Mouse (Mus musculus) C2C12 (cell line): Measurements from ENCODE around the gene Bag2. TPM values are rescaled to one million over a fixed set of nuclear protein-coding genes. Genes with fewer than 3 reads are reported as not detected.

Experiments used
- H3K27me3 ChIP-seq: one replicate; pipeline ENCODE4 v1.6.1; 2011; ENCODE audit not compliant: control insufficient read depth, insufficient read depth, insufficient read length
- H3K36me3 ChIP-seq: one replicate; pipeline ENCODE4 v1.6.1; 2011; ENCODE audit not compliant: control insufficient read depth, insufficient read depth
- H3K4me3 ChIP-seq: one replicate; pipeline ENCODE4 v1.5.1; 2011; ENCODE audit warnings: mild to moderate bottlenecking, control low read depth; ENCODE audit not compliant: poor library complexity, insufficient read depth, severe bottlenecking
- H3K79me2 ChIP-seq: one replicate; pipeline ENCODE4 v1.6.1; 2011; ENCODE audit not compliant: control insufficient read depth, insufficient read depth
- H3K79me3 ChIP-seq: one replicate; pipeline ENCODE4 v1.6.1; 2011; ENCODE audit warnings: low read depth, control low read depth
- H3ac ChIP-seq: one replicate; pipeline ENCODE3; 2011; ENCODE audit warnings: low read depth; ENCODE audit not compliant: control insufficient read depth, insufficient read length
- CEBPB ChIP-seq: IDR thresholded peaks from one replicate; pipeline ENCODE4 v1.6.1; 2011; ENCODE audit warnings: low read depth, mild to moderate bottlenecking, control low read depth, moderate library complexity
- CTCF ChIP-seq: IDR thresholded peaks from one replicate; pipeline ENCODE4 v1.5.1; 2011; ENCODE audit not compliant: control insufficient read depth, insufficient read depth, insufficient read length
- FOSL1 ChIP-seq: IDR thresholded peaks from one replicate; pipeline ENCODE4 v1.8.0; 2011; ENCODE audit warnings: mild to moderate bottlenecking, low read length; ENCODE audit not compliant: poor library complexity, insufficient read depth, severe bottlenecking
- MAX ChIP-seq: IDR thresholded peaks from one replicate; pipeline ENCODE4 v1.6.1; 2011; ENCODE audit warnings: mild to moderate bottlenecking, control low read depth
- MYOD1 ChIP-seq: IDR thresholded peaks from one replicate; pipeline ENCODE4 v1.6.1; 2011; ENCODE audit warnings: low read depth; ENCODE audit not compliant: control insufficient read depth, insufficient read length
- MYOG ChIP-seq: IDR thresholded peaks from one replicate; pipeline ENCODE4 v1.6.1; 2011; ENCODE audit not compliant: control insufficient read depth, insufficient read length; ENCODE audit errors: extremely low read depth
- USF1 ChIP-seq: IDR thresholded peaks from one replicate; pipeline ENCODE4 v1.6.1; 2011; ENCODE audit warnings: low read depth, mild to moderate bottlenecking, control low read depth, moderate library complexity
- polyA plus RNA-seq: library from polyadenylated mRNA; unstranded; fragments of >200 nt; fragmentation: generic; extraction: Trizol; gene quantifications from one replicate; pipeline ENCODE4 v1.2.1, GENCODE M21; 2012; ENCODE audit warnings: missing spikeins

Gene Bag2
- polyA plus RNA-seq, 1 experiment: 52.0 TPM

- peaks cover 26% of the 10 kb centered on the region for H3K36me3 ChIP-seq
- TF ChIP-seq MAX: peak; percentile 28
- no peak for TF ChIP-seq CEBPB
- H3K79me2 ChIP-seq: peaks cover 27% of the 10 kb centered on the region
Measured at GRCm38 (mm10) chr1:33719733-33720225, 37.8 kb downstream of the Bag2 start, which contains the start of gene Rab23. TSS of gene Rab23 (plus strand) at chr1:33719887.

GRCm38 (mm10) chr1:33717636-33718035, 40.0 kb downstream of the Bag2 start:
- Histone ChIP-seq H3ac (no peak overlapping the region), H3K79me3 (peaks cover 10% of the 10 kb centered on the region), H3K36me3 (peaks cover 7% of the 10 kb centered on the region), H3K27me3 (no peaks in the 10 kb centered on the region), H3K79me2 (peaks cover 27% of the 10 kb centered on the region), H3K4me3 (no peak overlapping the region)
- no peak for TF ChIP-seq FOSL1
- TF ChIP-seq MAX: no peak
- TF ChIP-seq MYOD1: no peak
- TF ChIP-seq CEBPB: no peak
- TF ChIP-seq CTCF: no peak

More at GRCm38 (mm10) chr1:33719733-33720225, 37.8 kb downstream of the Bag2 start, which contains the start of gene Rab23:
- H3K27me3 ChIP-seq: no peaks in the 10 kb centered on the region
- peaks cover 10% of the 10 kb centered on the region for H3K79me3 ChIP-seq
- peak within 1 kb of the TSS; percentile 93 for H3ac ChIP-seq
- peak within 1 kb of the TSS; percentile 61 for H3K4me3 ChIP-seq

- TF ChIP-seq MAX: no peak
- TF ChIP-seq USF1: no peak
- TF ChIP-seq MYOG: no peak
- TF ChIP-seq CEBPB: no peak
- no peak for TF ChIP-seq MYOD1
- no peak for TF ChIP-seq CTCF
- TF ChIP-seq FOSL1: no peak
- H3K27me3 ChIP-seq: no peaks in the 10 kb centered on the region
- H3K79me2 ChIP-seq: no peaks in the 10 kb centered on the region
- H3ac ChIP-seq: no peak overlapping the region
- no peaks in the 10 kb centered on the region for H3K79me3 ChIP-seq
- H3K36me3 ChIP-seq: no peaks in the 10 kb centered on the region
- H3K4me3 ChIP-seq: no peak overlapping the region
Measured at GRCm38 (mm10) chr1:33714796-33715195, 42.8 kb downstream of the Bag2 start.

- TF ChIP-seq USF1 (no peak), MAX (no peak), CTCF (no peak), FOSL1 (no peak), CEBPB (no peak), MYOG (no peak), MYOD1 (no peak)
- no peaks in the 10 kb centered on the region for H3K79me3 ChIP-seq
- H3ac ChIP-seq: no peak overlapping the region
- H3K79me2 ChIP-seq: no peaks in the 10 kb centered on the region
- no peaks in the 10 kb centered on the region for H3K27me3 ChIP-seq
- no peak overlapping the region for H3K4me3 ChIP-seq
- no peaks in the 10 kb centered on the region for H3K36me3 ChIP-seq
Measured at GRCm38 (mm10) chr1:33712026-33712425, 45.6 kb downstream of the Bag2 start.

GRCm38 (mm10) chr1:33709615-33710014, 48.0 kb downstream of the Bag2 start:
- TF ChIP-seq MYOD1 (no peak), CEBPB (no peak), MAX (no peak), FOSL1 (no peak), USF1 (no peak), CTCF (no peak), MYOG (no peak)
- Histone ChIP-seq H3K79me2 (no peaks in the 10 kb centered on the region), H3K79me3 (no peaks in the 10 kb centered on the region), H3ac (no peak overlapping the region), H3K4me3 (no peak overlapping the region), H3K27me3 (no peaks in the 10 kb centered on the region), H3K36me3 (no peaks in the 10 kb centered on the region)

GRCm38 (mm10) chr1:33701244-33701643, 56.4 kb downstream of the Bag2 start:
- no peaks in the 10 kb centered on the region for H3K36me3 ChIP-seq
- H3K27me3 ChIP-seq: no peaks in the 10 kb centered on the region
- H3K4me3 ChIP-seq: no peak overlapping the region
- H3K79me2 ChIP-seq: no peaks in the 10 kb centered on the region
- no peaks in the 10 kb centered on the region for H3K79me3 ChIP-seq
- no peak for TF ChIP-seq MYOG
- no peak for TF ChIP-seq MAX
- no peak for TF ChIP-seq MYOD1
- no peak for TF ChIP-seq USF1
- no peak for TF ChIP-seq FOSL1
- TF ChIP-seq CTCF: no peak
- TF ChIP-seq CEBPB: no peak
- H3ac ChIP-seq: no peak overlapping the region
